Mouse (Mus musculus) lung, postnatal 10 days (tissue): ENCODE results near the gene Cbx1.

Experiments
- DNase-seq: peaks from one replicate; pipeline ENCODE4 v3.0.0; 2021

Cbx1 gene

GRCm38 (mm10) chr11:96788871-96789795 lies at the start of gene Cbx1:
Gene Cbx1 (plus strand): TSS chr11:96789127.
- peak; percentile 94 for DNase-seq

DNA sequence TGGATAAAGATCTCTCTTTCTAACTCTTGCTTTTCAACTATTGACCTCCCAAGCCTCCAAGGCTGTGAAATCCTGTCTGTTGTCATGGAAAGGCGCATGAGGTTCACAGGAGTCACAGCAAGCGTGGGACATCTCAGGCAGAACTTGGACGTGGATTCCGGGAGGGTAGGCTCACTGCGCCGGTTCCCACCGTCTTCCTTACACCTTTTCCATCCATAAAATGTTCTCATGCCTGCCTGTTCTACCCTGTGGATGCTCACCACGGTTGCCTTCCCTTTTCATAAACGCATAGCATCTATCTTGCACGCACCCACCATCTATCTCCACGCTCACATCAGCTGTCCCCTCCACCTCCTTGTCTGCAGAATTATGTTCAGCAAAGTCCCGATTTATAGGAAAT lies 48.1 kb upstream of the Cbx1 start:
- no peak for DNase-seq

DNA sequence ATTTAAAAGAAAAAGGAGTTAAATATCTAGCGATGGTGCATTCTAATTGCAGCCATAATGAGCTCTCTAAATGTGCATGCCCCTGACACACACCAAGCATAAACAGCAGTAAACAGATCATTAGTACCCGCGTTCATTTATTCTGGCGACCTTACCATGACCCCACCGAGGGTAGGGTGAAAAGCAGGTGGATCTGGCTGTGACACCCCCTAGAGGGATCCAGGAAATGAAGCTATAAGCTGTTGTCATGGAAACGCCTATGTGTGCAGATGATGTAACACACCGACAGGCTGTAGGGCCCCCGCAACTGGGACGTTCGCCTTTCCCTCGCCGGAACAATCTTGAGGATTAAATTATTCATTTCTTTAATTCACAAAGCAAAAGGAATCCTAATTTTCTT lies 46.9 kb upstream of the Cbx1 start:
- DNase-seq, result no peak

DNA sequence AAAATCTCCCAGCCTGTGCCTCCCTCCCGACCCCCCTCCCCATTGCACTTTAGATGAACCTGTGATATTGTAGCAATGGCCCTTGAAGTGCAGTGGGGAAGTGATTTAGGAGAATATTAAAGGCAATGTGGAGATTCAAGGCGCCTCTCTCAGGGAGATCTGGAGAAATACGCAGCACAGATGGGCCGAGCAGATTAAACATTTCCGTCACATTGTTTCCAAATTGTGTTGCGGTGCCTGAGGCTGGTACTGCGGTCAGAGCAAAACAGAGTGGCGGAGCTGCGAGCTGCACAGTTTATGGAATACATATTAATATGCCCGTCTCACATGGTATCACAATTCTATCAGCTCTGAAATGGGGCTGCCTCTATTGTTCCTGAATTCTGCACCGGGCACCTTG lies 45.9 kb upstream of the Cbx1 start:
- no peak for DNase-seq

DNA sequence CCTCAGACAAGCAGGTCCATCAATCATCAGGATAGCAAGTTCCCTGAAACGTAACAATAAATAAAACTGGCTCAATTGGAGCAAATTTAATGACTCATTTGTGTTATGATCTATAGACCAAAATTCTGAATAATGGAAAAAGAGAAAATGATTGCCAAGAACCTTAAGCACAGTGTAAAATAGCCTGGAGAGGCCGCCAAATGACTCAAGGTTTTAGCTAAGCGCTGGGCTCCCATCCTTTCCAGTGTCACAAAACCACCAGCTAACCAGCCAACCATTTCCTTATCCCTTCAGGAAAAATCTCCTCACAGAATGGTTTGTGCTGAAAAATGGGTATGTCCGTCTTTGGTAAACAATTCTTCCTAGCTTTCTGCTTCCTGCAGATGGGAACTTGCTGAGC lies 45.0 kb upstream of the Cbx1 start:
- no peak for DNase-seq

- DNase-seq, result no peak
These were observed 42.3 kb upstream of the Cbx1 start for GRCm38 (mm10) chr11:96746648-96747047.

DNA sequence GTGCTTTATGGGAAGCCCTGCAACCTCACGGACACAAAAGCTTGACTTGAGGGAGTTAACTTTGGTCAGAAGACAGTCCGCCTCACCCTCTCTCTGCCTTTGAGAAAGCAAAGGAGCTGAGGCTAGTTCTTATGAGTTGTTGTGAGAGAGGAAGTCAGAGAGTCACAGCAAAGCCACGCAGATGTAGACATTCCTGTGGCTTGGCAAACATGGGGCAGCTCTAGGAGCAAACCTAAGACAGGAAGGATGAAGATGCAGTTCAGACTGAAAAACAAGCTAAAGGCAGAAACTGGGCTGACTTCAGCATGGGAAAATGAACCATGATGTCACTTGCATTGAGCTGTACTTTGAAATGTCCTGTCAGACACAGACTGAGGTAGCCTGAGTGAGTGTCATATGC lies 41.4 kb upstream of the Cbx1 start:
- DNase-seq, result no peak

DNA sequence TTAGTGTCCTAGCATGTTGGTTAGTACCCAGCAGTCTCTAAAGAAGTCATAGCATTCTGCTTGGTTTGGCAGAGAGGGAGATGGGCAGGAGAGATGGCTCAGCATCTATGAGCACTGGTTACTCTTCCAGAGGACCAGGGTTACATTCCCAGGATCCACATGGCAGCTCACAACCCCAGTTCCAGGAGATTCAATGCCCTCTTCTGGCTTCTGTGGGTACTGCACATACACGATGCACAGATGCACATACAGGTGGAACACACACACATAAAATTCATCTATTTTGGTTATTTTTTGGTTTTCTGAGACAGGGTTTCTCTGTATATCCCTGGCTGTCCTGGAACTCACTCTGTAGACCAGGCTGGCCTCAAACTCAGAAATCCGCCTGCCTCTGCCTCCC lies 33.6 kb upstream of the Cbx1 start:
- DNase-seq, result no peak

DNA sequence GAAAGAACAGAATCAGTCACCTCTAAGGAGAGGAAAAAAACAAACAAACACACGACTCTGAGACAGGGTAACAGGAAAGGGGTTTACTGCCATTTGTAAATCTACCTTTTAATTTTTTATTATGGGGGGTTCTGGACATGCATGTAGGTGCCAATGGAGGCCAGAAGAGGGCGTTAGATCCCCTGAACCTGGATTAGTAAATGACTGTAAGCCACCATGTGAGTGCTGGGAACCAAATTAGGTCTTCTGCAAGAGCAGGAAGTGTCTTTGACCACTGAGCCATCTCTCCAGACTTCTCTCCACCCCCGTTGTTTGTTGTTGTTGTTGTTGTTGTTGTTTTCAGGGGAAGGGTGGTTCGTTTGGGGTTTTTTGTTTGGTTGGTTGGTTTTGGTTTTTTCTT lies 31.5 kb upstream of the Cbx1 start:
- no peak for DNase-seq

DNA sequence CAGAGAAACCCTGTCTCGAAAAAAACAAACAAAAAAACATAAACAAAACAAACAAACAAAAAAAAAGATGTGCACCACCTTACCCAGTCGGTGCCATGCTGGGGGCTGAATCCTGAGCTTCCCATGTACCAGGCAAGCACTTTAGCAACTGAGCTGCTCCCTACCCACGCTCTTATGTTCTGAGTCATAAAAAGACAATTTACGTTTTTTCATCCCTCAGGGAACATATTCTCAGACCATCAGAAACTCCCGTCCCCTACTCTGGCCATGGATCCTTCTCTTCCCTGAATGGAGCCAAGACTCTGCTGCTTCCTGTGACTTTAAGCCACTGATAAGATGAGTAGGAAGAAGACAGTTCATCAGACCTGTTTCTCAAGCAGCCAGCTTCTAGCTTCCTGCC lies 30.5 kb upstream of the Cbx1 start:
- DNase-seq, result no peak

GRCm38 (mm10) chr11:96760042-96760441 lies 28.9 kb upstream of the Cbx1 start:
- DNase-seq, result peak; percentile 83

- DNase-seq, result no peak
These were observed 26.9 kb upstream of the Cbx1 start for GRCm38 (mm10) chr11:96761984-96762383.

DNA sequence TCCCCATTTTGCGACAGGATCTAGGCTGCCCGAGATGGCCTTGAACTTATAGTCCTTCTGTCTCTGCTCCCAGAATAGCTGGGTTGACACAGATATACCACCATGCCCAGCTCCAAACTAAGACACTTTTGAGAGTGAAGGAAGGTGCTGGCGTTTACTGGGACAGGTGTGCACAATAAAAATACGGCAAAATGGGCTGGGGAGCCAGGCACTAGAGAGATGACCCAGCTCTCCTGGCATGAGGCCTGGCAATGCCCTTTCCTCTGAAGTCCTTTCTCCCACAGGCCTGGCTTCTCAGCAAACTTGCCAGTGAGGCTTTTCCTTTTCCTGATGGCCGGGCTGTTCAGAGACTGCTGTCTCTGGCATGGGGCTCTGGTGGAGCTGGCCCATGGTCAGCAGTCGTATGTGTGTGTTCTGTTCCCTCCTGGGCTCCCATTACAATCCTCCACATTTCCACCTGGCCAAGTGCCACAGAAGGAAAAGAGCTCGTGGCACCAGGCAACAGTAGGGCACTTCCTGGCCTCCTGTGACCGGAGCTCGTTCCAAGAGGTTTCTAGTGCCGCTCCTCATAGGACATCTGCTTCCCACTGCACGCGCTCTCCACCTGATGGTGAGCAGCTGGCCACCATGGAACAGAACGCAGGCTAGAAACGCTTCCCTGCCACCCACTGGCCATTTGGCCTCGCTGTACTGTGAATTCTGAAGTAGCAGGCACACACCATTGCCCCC lies 26.0 kb upstream of the Cbx1 start:
- peak; percentile 51 for DNase-seq

GRCm38 (mm10) chr11:96764511-96765350 lies 24.2 kb upstream of the Cbx1 start:
- no peak for DNase-seq

GRCm38 (mm10) chr11:96765645-96766044 lies 23.3 kb upstream of the Cbx1 start:
- peak; percentile 33 for DNase-seq

GRCm38 (mm10) chr11:96766555-96766954 lies 22.4 kb upstream of the Cbx1 start:
- no peak for DNase-seq

DNA sequence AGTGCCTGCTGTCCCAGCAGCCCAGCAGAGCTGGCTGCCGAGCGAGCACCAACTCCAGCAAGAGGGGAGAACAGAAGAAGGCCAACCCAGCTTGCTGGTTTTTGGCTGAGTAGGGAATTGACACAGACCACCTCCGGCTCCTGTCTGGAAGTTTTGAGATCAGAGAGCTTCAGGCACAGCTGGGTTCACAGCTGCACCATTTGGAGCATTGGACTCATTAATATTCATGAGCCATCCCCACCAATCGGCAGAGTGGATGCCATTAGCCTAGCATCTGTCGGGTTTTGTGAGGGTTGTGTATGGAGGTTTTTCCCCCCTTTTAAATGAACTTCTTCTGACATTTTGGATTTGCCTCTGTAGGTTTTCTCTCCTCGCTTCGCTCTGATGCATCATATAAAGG lies 21.8 kb upstream of the Cbx1 start:
- no peak for DNase-seq

- DNase-seq, result peak; percentile 58
These were observed 20.7 kb upstream of the Cbx1 start for GRCm38 (mm10) chr11:96768240-96768639.

- no peak for DNase-seq
These were observed 17.5 kb upstream of the Cbx1 start for GRCm38 (mm10) chr11:96771274-96771975.

GRCm38 (mm10) chr11:96772413-96772812 lies 16.5 kb upstream of the Cbx1 start:
- no peak for DNase-seq

- DNase-seq, result no peak
These were observed 14.4 kb upstream of the Cbx1 start for GRCm38 (mm10) chr11:96774536-96774935.

DNA sequence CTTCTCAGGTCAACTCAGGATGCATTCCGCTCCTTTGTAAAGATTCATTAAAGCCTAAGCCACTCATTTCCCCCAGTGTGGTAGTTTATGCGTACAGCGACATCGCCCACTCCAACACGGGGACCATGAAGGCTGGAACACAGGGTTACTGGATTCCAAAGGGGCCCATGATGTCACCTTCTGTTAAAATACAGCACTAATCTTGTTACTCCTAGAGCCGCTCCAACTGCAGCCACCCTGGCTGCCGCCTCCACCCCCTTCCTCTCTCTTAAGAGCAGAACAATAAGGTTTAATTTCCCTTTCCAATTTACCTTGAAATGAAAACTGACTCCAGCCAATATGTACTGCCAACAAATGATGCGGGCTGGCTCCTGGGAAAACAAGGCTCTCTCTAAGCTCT lies 13.9 kb upstream of the Cbx1 start:
- DNase-seq, result no peak

- no peak for DNase-seq
These were observed 13.3 kb upstream of the Cbx1 start for GRCm38 (mm10) chr11:96775665-96776064.
